Mouse (Mus musculus) Patski (cell line): ENCODE results near the gene Olfr215. TPM values are rescaled to one million over a fixed set of nuclear protein-coding genes. Genes with fewer than 3 reads are reported as not detected.
A peak's percentile ranks its signal among the peaks of the same experiment; 100 is the strongest.
"Not testable (repeated sequence)": the region's sequence is repeated elsewhere in the genome, so short reads cannot be mapped to it uniquely, and the experiment has no call there.

Experiments used
- ATAC-seq: fragments of 100-300 bp; one replicate; pipeline ENCODE4 v1.8.0; 2021
- CTCF ChIA-PET: fragments of 350-600 bp; sonication (Branson Sonifier 250); formaldehyde crosslinking; loops from one replicate; lab custom pipeline; 2022; ENCODE audit warnings: inconsistent platforms; lab: Charles Lee
- POLR2A ChIA-PET: fragments of 350-600 bp; sonication (Branson Sonifier 250); formaldehyde crosslinking; loops from one replicate; lab custom pipeline; 2022; ENCODE audit warnings: antibody characterized with exemption, inconsistent platforms; lab: Charles Lee
- DNase-seq: peaks from one replicate; pipeline ENCODE4 v3.0.0-alpha.2; 2011; ENCODE audit warnings: low read depth, low spot score
- H3K27me3 ChIP-seq: fragments of 371-371 bp; one replicate; pipeline ENCODE4 v1.5.1; 2021
- CTCF ChIP-seq: fragments of 100-300 bp; IDR thresholded peaks from one replicate; pipeline ENCODE4 v1.5.1; 2021
- in situ Hi-C: fragments of 300-500 bp; cut with MboI; formaldehyde crosslinking; loops from 3 replicates; pipeline ENCODE4 v1.11.1; 2018; ENCODE audit warnings: low pct_unique_long_range_greater_than_20kb, mixed read lengths
- polyA plus RNA-seq: library from polyadenylated mRNA; unstranded; gene quantifications from one replicate; pipeline ENCODE4 v1.2.3, GENCODE M21; 2021

The Olfr215 gene
- not detected for polyA plus RNA-seq

- POLR2A ChIA-PET = no interaction called here
Observed at GRCm38 (mm10) chr6:116584095-116584494, at the start of gene Olfr215. Gene Olfr215, minus strand, starts transcription at chr6:116584195.

GRCm38 (mm10) chr6:116632129-116632528, 48.1 kb upstream of the Olfr215 start:
- ATAC-seq (no peak), DNase-seq (peak; percentile 25)
- in situ Hi-C loops = loop anchor here (10.0 kb wide), 1 partner anchor 63 kb away; no protein-coding TSS in a partner anchor
- peak; percentile 93 for TF ChIP-seq CTCF
- no peaks in the 10 kb centered on the region for H3K27me3 ChIP-seq
- ChIA-PET POLR2A (no interaction called here), CTCF (interaction anchor here (0.7 to 4.3 kb wide), 11 partner anchors 11 to 82 kb away, joined by 3 to 36 read pairs (median 3); partner anchors contain the start of gene Depp1)

More at GRCm38 (mm10) chr6:116584095-116584494, at the start of gene Olfr215:
- CTCF ChIA-PET = no interaction called here
- no peak for TF ChIP-seq CTCF
- H3K27me3 ChIP-seq = peaks cover 60% of the 10 kb centered on the region
- ATAC-seq (no peak), DNase-seq (no peak)
- in situ Hi-C loops = no loop called here

GRCm38 (mm10) chr6:116629766-116630165, 45.8 kb upstream of the Olfr215 start:
- in situ Hi-C loops = loop anchor here (10.0 kb wide), 1 partner anchor 65 kb away; no protein-coding TSS in a partner anchor
- TF ChIP-seq CTCF = no peak
- POLR2A ChIA-PET = no interaction called here
- ATAC-seq (no peak), DNase-seq (no peak)
- CTCF ChIA-PET = interaction anchor here (1.8 kb wide), 1 partner anchor 11 kb away, joined by 4 read pairs; no protein-coding TSS in a partner anchor
- no peaks in the 10 kb centered on the region for H3K27me3 ChIP-seq

GRCm38 (mm10) chr6:116628539-116629171, 44.7 kb upstream of the Olfr215 start, which contains the start of gene Zfp422:
Gene Zfp422, minus strand, starts transcription at chr6:116628999.
- CTCF ChIA-PET = interaction anchor here (1.8 kb wide), 1 partner anchor 10 kb away, joined by 4 read pairs; no protein-coding TSS in a partner anchor
- ATAC-seq = peak; percentile 72
- H3K27me3 ChIP-seq = no peaks in the 10 kb centered on the region
- POLR2A ChIA-PET = no interaction called here
- no peak for TF ChIP-seq CTCF
- in situ Hi-C loops = no loop called here
- DNase-seq = peak; percentile 22

- TF ChIP-seq CTCF = no peak
- in situ Hi-C loops = no loop called here
- no peaks in the 10 kb centered on the region for H3K27me3 ChIP-seq
- DNase-seq (peak; percentile 6), ATAC-seq (no peak)
- ChIA-PET CTCF (no interaction called here), POLR2A (interaction anchor here (0.8 kb wide), 1 partner anchor 11 kb away, joined by 3 read pairs; no protein-coding TSS in a partner anchor)
Observed at GRCm38 (mm10) chr6:116628095-116628494, 44.1 kb upstream of the Olfr215 start.

- CTCF ChIA-PET, H3K27me3 ChIP-seq, ATAC-seq, in situ Hi-C loops, POLR2A ChIA-PET, DNase-seq: not testable (repeated sequence)
Observed at GRCm38 (mm10) chr6:116626417-116626816, 42.4 kb upstream of the Olfr215 start.

GRCm38 (mm10) chr6:116621318-116622023, 37.5 kb upstream of the Olfr215 start:
- TF ChIP-seq CTCF = no peak
- ATAC-seq (no peak), DNase-seq (no peak)
- ChIA-PET CTCF (no interaction called here), POLR2A (no interaction called here)
- peaks cover 3% of the 10 kb centered on the region for H3K27me3 ChIP-seq
- in situ Hi-C loops = no loop called here

GRCm38 (mm10) chr6:116618073-116618472, 34.1 kb upstream of the Olfr215 start:
- ATAC-seq = no peak
- in situ Hi-C loops = no loop called here
- no peak for TF ChIP-seq CTCF
- CTCF ChIA-PET = interaction anchor here (1.7 kb wide), 1 partner anchor 12 kb away, joined by 4 read pairs; no protein-coding TSS in a partner anchor
- H3K27me3 ChIP-seq = peaks cover 13% of the 10 kb centered on the region
- DNase-seq = no peak
- POLR2A ChIA-PET = no interaction called here

GRCm38 (mm10) chr6:116615719-116616118, 31.7 kb upstream of the Olfr215 start:
- in situ Hi-C loops = no loop called here
- TF ChIP-seq CTCF = no peak
- ATAC-seq = no peak

GRCm38 (mm10) chr6:116607230-116607629, 23.2 kb upstream of the Olfr215 start:
- in situ Hi-C loops = no loop called here
- DNase-seq = no peak
- H3K27me3 ChIP-seq = peaks cover 72% of the 10 kb centered on the region
- TF ChIP-seq CTCF = peak; percentile 18
- no peak for ATAC-seq
- ChIA-PET CTCF (no interaction called here), POLR2A (interaction anchor here (0.7 kb wide), 1 partner anchor 399 kb away, joined by 3 read pairs; the partner anchor contains the start of gene Washc2)

More at GRCm38 (mm10) chr6:116615719-116616118, 31.7 kb upstream of the Olfr215 start:
- DNase-seq = no peak
- ChIA-PET POLR2A (no interaction called here), CTCF (no interaction called here)
- peaks cover 25% of the 10 kb centered on the region for H3K27me3 ChIP-seq

GRCm38 (mm10) chr6:116600969-116601368, 17.0 kb upstream of the Olfr215 start:
- DNase-seq, CTCF ChIA-PET, in situ Hi-C loops, POLR2A ChIA-PET, ATAC-seq: not testable (repeated sequence)
- H3K27me3 ChIP-seq = peaks cover 43% of the 10 kb centered on the region
